Mouse (Mus musculus): ENCODE results near the gene Nadk2. TPM values are rescaled to one million over a fixed set of nuclear protein-coding genes. Genes with fewer than 3 reads are reported as not detected.
A peak's percentile ranks its signal among the peaks of the same experiment; 100 is the strongest.

Gene Nadk2
- polyA plus RNA-seq, 1 experiment from 2014 or later = 44.6 TPM

GRCm38 (mm10) chr15:9114131-9114530 lies 43.1 kb downstream of the Nadk2 start:
- Histone ChIP-seq H3K27me3 (replicated peaks; ENCODE audit: control insufficient read depth, insufficient read depth, low read length) (no peaks in the 10 kb centered on the region), H3K27ac (ENCODE audit: low read depth) (no peak overlapping the region), H3K9ac (ENCODE audit: low read length) (no peak overlapping the region), H3K9me3 (ENCODE audit: control insufficient read depth, low read length) (no peaks in the 10 kb centered on the region), H3K4me2 (ENCODE audit: low read length) (no peak overlapping the region), H3K36me3 (ENCODE audit: control insufficient read depth, insufficient read depth, low read length) (peaks cover 78% of the 10 kb centered on the region), H3K4me1 (replicated peaks; ENCODE audit: control insufficient read depth, insufficient read depth, low read length) (peaks cover 3% of the 10 kb centered on the region; the same call in 1 of the 2 replicates), H3K4me3 (ENCODE audit: low read depth, low read length) (no peak overlapping the region)
- WGBS = 64% methylated on average over 4 of the region's 4 CpGs
- DNase-seq (ENCODE audit: low spot score) (peak; percentile 48), ATAC-seq (replicated peaks; ENCODE audit: low FRiP score, low TSS enrichment, low read depth) (peak; percentile 14; the same call in 1 of the 2 replicates)

GRCm38 (mm10) chr15:9114599-9114998 lies 43.5 kb downstream of the Nadk2 start:
- H3K4me3 ChIP-seq (ENCODE audit: low read depth, low read length) = no peak overlapping the region
- no peaks in the 10 kb centered on the region for H3K27me3 ChIP-seq (replicated peaks; ENCODE audit: control insufficient read depth, insufficient read depth, low read length)
- H3K27ac ChIP-seq (ENCODE audit: low read depth) = no peak overlapping the region
- no peak overlapping the region for H3K4me2 ChIP-seq (ENCODE audit: low read length)
- DNase-seq (ENCODE audit: low spot score) (peak; percentile 49), ATAC-seq (replicated peaks; ENCODE audit: low FRiP score, low TSS enrichment, low read depth) (no peak; the same call in 1 of the 2 replicates)
- peaks cover 83% of the 10 kb centered on the region for H3K36me3 ChIP-seq (ENCODE audit: control insufficient read depth, insufficient read depth, low read length)
- peaks cover 3% of the 10 kb centered on the region; the same call in 1 of the 2 replicates for H3K4me1 ChIP-seq (replicated peaks; ENCODE audit: control insufficient read depth, insufficient read depth, low read length)
- 42% methylated on average over 5 of the region's 5 CpGs for WGBS
- H3K9me3 ChIP-seq (ENCODE audit: control insufficient read depth, low read length) = no peaks in the 10 kb centered on the region
- no peak overlapping the region for H3K9ac ChIP-seq (ENCODE audit: low read length)

DNA sequence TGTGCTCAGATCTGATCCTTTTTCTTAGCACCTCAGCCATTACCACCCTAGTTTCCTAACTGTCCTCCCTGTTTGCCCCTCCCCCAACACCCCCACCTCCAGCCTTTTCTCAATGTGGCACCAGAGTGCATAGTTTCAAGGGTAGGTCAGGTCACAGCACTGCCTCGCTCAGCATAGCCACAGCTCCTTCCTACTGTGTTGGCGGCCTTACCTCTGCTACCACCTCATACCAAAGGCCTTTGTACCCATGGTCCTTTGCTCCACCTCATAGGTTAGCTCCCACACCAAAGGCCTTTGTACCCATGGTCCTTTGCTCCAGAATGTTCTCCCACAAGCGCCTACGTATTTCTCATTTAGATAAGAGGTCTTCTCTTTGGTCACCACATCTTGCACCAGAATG lies 47.8 kb downstream of the Nadk2 start:
- Histone ChIP-seq H3K4me1 (replicated peaks; ENCODE audit: control insufficient read depth, insufficient read depth, low read length) (peaks cover 3% of the 10 kb centered on the region; the same call in 1 of the 2 replicates), H3K27ac (ENCODE audit: low read depth) (no peak overlapping the region), H3K36me3 (ENCODE audit: control insufficient read depth, insufficient read depth, low read length) (peaks cover 94% of the 10 kb centered on the region), H3K27me3 (replicated peaks; ENCODE audit: control insufficient read depth, insufficient read depth, low read length) (no peaks in the 10 kb centered on the region), H3K4me2 (ENCODE audit: low read length) (no peak overlapping the region), H3K9ac (ENCODE audit: low read length) (no peak overlapping the region), H3K4me3 (ENCODE audit: low read depth, low read length) (no peak overlapping the region), H3K9me3 (ENCODE audit: control insufficient read depth, low read length) (no peaks in the 10 kb centered on the region)
- DNase-seq (ENCODE audit: low spot score) (peak; percentile 18), ATAC-seq (replicated peaks; ENCODE audit: low FRiP score, low TSS enrichment, low read depth) (no peak)
- WGBS = 93% methylated on average over 4 of the region's 4 CpGs

- H3K9me3 ChIP-seq (ENCODE audit: control insufficient read depth, low read length) = no peaks in the 10 kb centered on the region
- H3K9ac ChIP-seq (ENCODE audit: low read length) = no peak overlapping the region
- peaks cover 94% of the 10 kb centered on the region for H3K36me3 ChIP-seq (ENCODE audit: control insufficient read depth, insufficient read depth, low read length)
- H3K27ac ChIP-seq (ENCODE audit: low read depth) = no peak overlapping the region
- no peak overlapping the region for H3K4me3 ChIP-seq (ENCODE audit: low read depth, low read length)
- DNase-seq (ENCODE audit: low spot score) (peak; percentile 70), ATAC-seq (replicated peaks; ENCODE audit: low FRiP score, low TSS enrichment, low read depth) (peak; percentile 53; the same call in 1 of the 2 replicates)
- no peak overlapping the region for H3K4me2 ChIP-seq (ENCODE audit: low read length)
- H3K4me1 ChIP-seq (replicated peaks; ENCODE audit: control insufficient read depth, insufficient read depth, low read length) = no peaks in the 10 kb centered on the region
- H3K27me3 ChIP-seq (replicated peaks; ENCODE audit: control insufficient read depth, insufficient read depth, low read length) = no peaks in the 10 kb centered on the region
- WGBS = 92% methylated on average over 2 of the region's 2 CpGs
Measured at GRCm38 (mm10) chr15:9120081-9120480, 49.0 kb downstream of the Nadk2 start.

- no peaks in the 10 kb centered on the region for H3K9me3 ChIP-seq (ENCODE audit: control insufficient read depth, low read length)
- H3K4me1 ChIP-seq (replicated peaks; ENCODE audit: control insufficient read depth, insufficient read depth, low read length) = no peaks in the 10 kb centered on the region
- H3K4me3 ChIP-seq (ENCODE audit: low read depth, low read length) = no peak overlapping the region
- WGBS = 85% methylated on average over 4 of the region's 4 CpGs
- H3K27ac ChIP-seq (ENCODE audit: low read depth) = no peak overlapping the region
- DNase-seq (ENCODE audit: low spot score) (no peak), ATAC-seq (replicated peaks; ENCODE audit: low FRiP score, low TSS enrichment, low read depth) (no peak)
- no peak overlapping the region for H3K4me2 ChIP-seq (ENCODE audit: low read length)
- H3K36me3 ChIP-seq (ENCODE audit: control insufficient read depth, insufficient read depth, low read length) = peaks cover 95% of the 10 kb centered on the region
- no peaks in the 10 kb centered on the region for H3K27me3 ChIP-seq (replicated peaks; ENCODE audit: control insufficient read depth, insufficient read depth, low read length)
- no peak overlapping the region for H3K9ac ChIP-seq (ENCODE audit: low read length)
Measured at GRCm38 (mm10) chr15:9122989-9123388, 51.9 kb downstream of the Nadk2 start.

- H3K9ac ChIP-seq (ENCODE audit: low read length) = no peak overlapping the region
- WGBS = 91% methylated on average over 21 of the region's 21 CpGs
- DNase-seq (ENCODE audit: low spot score) (no peak), ATAC-seq (replicated peaks; ENCODE audit: low FRiP score, low TSS enrichment, low read depth) (no peak)
- H3K27ac ChIP-seq (ENCODE audit: low read depth) = no peak overlapping the region
- H3K27me3 ChIP-seq (replicated peaks; ENCODE audit: control insufficient read depth, insufficient read depth, low read length) = no peaks in the 10 kb centered on the region
- H3K9me3 ChIP-seq (ENCODE audit: control insufficient read depth, low read length) = no peaks in the 10 kb centered on the region
- H3K36me3 ChIP-seq (ENCODE audit: control insufficient read depth, insufficient read depth, low read length) = peaks cover 90% of the 10 kb centered on the region
- H3K4me3 ChIP-seq (ENCODE audit: low read depth, low read length) = no peak overlapping the region
- H3K4me2 ChIP-seq (ENCODE audit: low read length) = no peak overlapping the region
- H3K4me1 ChIP-seq (replicated peaks; ENCODE audit: control insufficient read depth, insufficient read depth, low read length) = no peaks in the 10 kb centered on the region
Measured at GRCm38 (mm10) chr15:9124856-9125255, 53.8 kb downstream of the Nadk2 start.

- ATAC-seq (replicated peaks; ENCODE audit: low FRiP score, low TSS enrichment, low read depth) (no peak), DNase-seq (ENCODE audit: low spot score) (no peak)
- no peaks in the 10 kb centered on the region for H3K9me3 ChIP-seq (ENCODE audit: control insufficient read depth, low read length)
- WGBS = 91% methylated on average over 7 of the region's 7 CpGs
- no peak overlapping the region for H3K4me2 ChIP-seq (ENCODE audit: low read length)
- H3K4me3 ChIP-seq (ENCODE audit: low read depth, low read length) = no peak overlapping the region
- H3K4me1 ChIP-seq (replicated peaks; ENCODE audit: control insufficient read depth, insufficient read depth, low read length) = 0 out of 2 replicates have a peak, but pooled peaks cover 7% of the 10 kb centered on the region
- H3K27me3 ChIP-seq (replicated peaks; ENCODE audit: control insufficient read depth, insufficient read depth, low read length) = no peaks in the 10 kb centered on the region
- no peak overlapping the region for H3K9ac ChIP-seq (ENCODE audit: low read length)
- no peak overlapping the region for H3K27ac ChIP-seq (ENCODE audit: low read depth)
- peaks cover 88% of the 10 kb centered on the region for H3K36me3 ChIP-seq (ENCODE audit: control insufficient read depth, insufficient read depth, low read length)
Measured at GRCm38 (mm10) chr15:9127051-9127791, 56.2 kb downstream of the Nadk2 start.

DNA sequence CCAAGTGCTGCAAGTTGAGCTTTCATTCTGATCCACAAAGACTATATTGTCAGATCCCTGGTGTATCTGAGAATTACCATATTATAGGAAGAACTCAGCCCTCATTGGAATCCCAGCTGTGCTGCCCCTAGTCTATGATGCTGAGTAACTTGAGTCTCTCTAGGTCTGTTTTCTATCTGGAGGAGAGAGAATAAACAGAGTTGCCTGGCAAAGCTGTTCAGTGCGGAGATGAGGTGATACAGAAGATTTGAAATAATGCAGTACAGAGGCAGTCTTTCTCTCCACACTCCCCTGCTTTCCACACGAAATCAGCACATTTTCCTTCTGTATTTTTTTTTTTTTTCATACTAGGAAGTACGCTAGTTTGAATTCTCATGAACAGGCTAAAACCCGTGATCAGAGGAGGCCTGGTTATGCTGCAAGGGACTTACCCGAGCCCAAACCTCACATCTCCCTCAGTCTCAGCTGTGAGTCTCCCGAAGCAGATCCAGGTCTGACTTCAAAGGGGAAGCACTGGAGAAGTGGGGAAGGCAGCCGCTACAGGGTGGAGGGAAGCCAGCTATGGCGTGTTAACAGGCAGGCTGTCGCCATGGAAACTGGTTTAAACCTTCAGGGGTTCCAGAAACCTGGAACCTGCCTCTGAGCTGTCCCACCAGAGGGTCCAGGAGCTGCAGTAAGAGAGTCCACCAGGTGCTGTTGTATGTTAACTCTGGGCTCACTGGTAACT lies 59.9 kb downstream of the Nadk2 start:
- no peak overlapping the region for H3K9ac ChIP-seq (ENCODE audit: low read length)
- H3K4me3 ChIP-seq (ENCODE audit: low read depth, low read length) = no peak overlapping the region
- H3K27me3 ChIP-seq (replicated peaks; ENCODE audit: control insufficient read depth, insufficient read depth, low read length) = no peaks in the 10 kb centered on the region
- peak; percentile 74 for ATAC-seq (replicated peaks; ENCODE audit: low FRiP score, low TSS enrichment, low read depth)
- 42% methylated on average over 9 of the region's 9 CpGs for WGBS
- peak overlapping the region; percentile 64 for H3K27ac ChIP-seq (ENCODE audit: low read depth)
- DNase-seq (ENCODE audit: low spot score) = no peak
- peaks cover 69% of the 10 kb centered on the region for H3K36me3 ChIP-seq (ENCODE audit: control insufficient read depth, insufficient read depth, low read length)
- H3K9me3 ChIP-seq (ENCODE audit: control insufficient read depth, low read length) = no peaks in the 10 kb centered on the region
- peak overlapping the region; percentile 2 for H3K4me2 ChIP-seq (ENCODE audit: low read length)
- peaks cover 24% of the 10 kb centered on the region for H3K4me1 ChIP-seq (replicated peaks; ENCODE audit: control insufficient read depth, insufficient read depth, low read length)

Measured in intestine, embryonic 14.5 days (tissue).